Comparison of ENCODE assay signal across 27 mouse cellular contexts in the genomic region with DNA sequence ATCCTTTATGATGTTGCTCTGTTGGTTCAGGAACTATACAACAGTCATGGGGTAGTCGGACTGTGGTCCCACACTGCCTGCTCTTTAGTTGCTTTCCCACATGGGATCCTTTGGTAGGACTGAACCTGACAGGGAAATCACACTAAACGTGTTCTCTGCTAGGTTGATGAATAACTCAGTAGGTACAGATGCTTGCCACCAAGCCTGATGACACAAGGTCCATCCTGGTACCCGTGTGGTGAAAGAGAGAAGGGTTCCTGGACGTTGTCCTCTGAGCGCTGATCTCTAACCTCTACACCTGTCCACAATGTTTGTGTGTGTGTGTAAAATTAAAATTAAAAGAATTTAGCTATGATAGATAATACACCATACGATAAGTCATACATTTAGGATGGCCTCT.
DNase-seq lines count a peak whose midpoint lies in the region; ATAC-seq and TF ChIP-seq lines count a peak whose summit lies in the region.
"Had no signal": no experiment of that assay in that cellular context is flagged by ENCODE, and none has a peak within 500 bp of the region (broad histone marks: within the 10 kb centered on the region; RNA-seq: fewer than 3 reads in every experiment).

No protein-coding gene starts in this region.

- no peak for TF ChIP-seq EP300 in liver, embryonic 14.5 days (IDR thresholded peaks at IDR 0.05; ENCODE audit: low read depth)
- TF ChIP-seq EP300 in liver, postnatal 0 days (IDR thresholded peaks at IDR 0.05; ENCODE audit: low read depth) = no peak

- H3K9ac ChIP-seq in liver, embryonic 14.5 days (replicated peaks) = no peak overlapping the region
- no peak overlapping the region for H3K9ac ChIP-seq in liver, embryonic 12.5 days
- no peak overlapping the region for H3K9ac ChIP-seq in liver, postnatal 0 days (replicated peaks)
- H3K9ac ChIP-seq: embryonic facial prominence, embryonic 13.5 days; forebrain, embryonic 12.5 days; forebrain, embryonic 15.5 days; heart, embryonic 15.5 days; hindbrain, embryonic 13.5 days had no signal

- no peak overlapping the region for H3K4me3 ChIP-seq in liver, embryonic 14.5 days (ENCODE audit: insufficient read depth in 1 of 2, low read depth in 2 of 2, low read length in 2 of 2)
- H3K4me3 ChIP-seq in liver, embryonic 12.5 days = no peak overlapping the region
- no peak overlapping the region for H3K4me3 ChIP-seq in liver, postnatal 0 days (ENCODE audit: low read depth, low read length)
- H3K4me3 ChIP-seq: embryonic facial prominence, embryonic 10.5 days; embryonic facial prominence, embryonic 13.5 days; erythroblast, embryonic 14.5 days; forebrain, embryonic 12.5 days; forebrain, embryonic 15.5 days; heart, embryonic 15.5 days; hindbrain, embryonic 10.5 days; hindbrain, embryonic 13.5 days had no signal

- H3K27me3 ChIP-seq in liver, embryonic 14.5 days (ENCODE audit: control insufficient read depth, insufficient read depth, low read length) = no peaks in the 10 kb centered on the region
- H3K27me3 ChIP-seq in liver, embryonic 12.5 days (replicated peaks) = no peaks in the 10 kb centered on the region
- no peaks in the 10 kb centered on the region for H3K27me3 ChIP-seq in liver, postnatal 0 days (ENCODE audit: insufficient read depth, low read length)
- H3K27me3 ChIP-seq: embryonic facial prominence, embryonic 13.5 days; heart, embryonic 15.5 days had no signal

- H3K4me2 ChIP-seq in liver, embryonic 14.5 days (ENCODE audit: low read depth) = no peak overlapping the region
- H3K4me2 ChIP-seq in liver, embryonic 12.5 days = no peak overlapping the region
- no peak overlapping the region for H3K4me2 ChIP-seq in liver, postnatal 0 days (ENCODE audit: low read depth, low read length)
- H3K4me2 ChIP-seq: embryonic facial prominence, embryonic 13.5 days; forebrain, embryonic 12.5 days; forebrain, embryonic 15.5 days; heart, embryonic 11.5 days; heart, embryonic 15.5 days; hindbrain, embryonic 13.5 days had no signal

- WGBS in liver, embryonic 14.5 days (ENCODE audit: insufficient replicate concordance) = 65% methylated on average over 6 of the region's 6 CpGs
- 76% methylated on average over 6 of the region's 6 CpGs for WGBS in liver, embryonic 12.5 days (ENCODE audit: insufficient replicate concordance)
- WGBS in liver, postnatal 0 days (ENCODE audit: insufficient replicate concordance) = 71% methylated on average over 6 of the region's 6 CpGs

- no peaks in the 10 kb centered on the region for H3K4me1 ChIP-seq in liver, embryonic 14.5 days (replicated peaks; ENCODE audit: control insufficient read depth in 2 of 2, insufficient read depth in 2 of 2, low read length in 1 of 2)
- no peaks in the 10 kb centered on the region for H3K4me1 ChIP-seq in liver, embryonic 12.5 days
- peaks cover 2% of the 10 kb centered on the region; the same call in 1 of the 2 replicates for H3K4me1 ChIP-seq in liver, postnatal 0 days (ENCODE audit: insufficient read depth)
- H3K4me1 ChIP-seq: forebrain, embryonic 15.5 days had no signal

- intact Hi-C loops in gastrocnemius, postnatal 14 days (cut with DNase I; ENCODE audit: low total_unique reads) = no loop called here

- 0 out of 2 replicates have a peak, but pooled peaks have one; percentile 28 for ATAC-seq in liver, embryonic 14.5 days (ENCODE audit: insufficient read depth)
- ATAC-seq in liver, embryonic 12.5 days = no peak
- peak; percentile 91 for ATAC-seq in liver, postnatal 0 days
- ATAC-seq: CD4-positive, CD25-positive, alpha-beta regulatory T cell, adult 4 months; forebrain, embryonic 15.5 days; hindbrain, embryonic 16.5 days had no signal

- no peaks in the 10 kb centered on the region for H3K36me3 ChIP-seq in liver, embryonic 14.5 days (replicated peaks; ENCODE audit: control insufficient read depth, insufficient read depth, low read depth)
- no peaks in the 10 kb centered on the region for H3K36me3 ChIP-seq in liver, embryonic 12.5 days
- H3K36me3 ChIP-seq in liver, postnatal 0 days (replicated peaks; ENCODE audit: insufficient read depth, low read length) = no peaks in the 10 kb centered on the region
- H3K36me3 ChIP-seq: embryonic facial prominence, embryonic 10.5 days; embryonic facial prominence, embryonic 13.5 days; forebrain, embryonic 12.5 days; forebrain, embryonic 15.5 days; heart, embryonic 15.5 days; hindbrain, embryonic 10.5 days; hindbrain, embryonic 13.5 days had no signal

- H3K9me3 ChIP-seq in liver, embryonic 14.5 days (ENCODE audit: control insufficient read depth, low read length) = no peaks in the 10 kb centered on the region
- no peaks in the 10 kb centered on the region for H3K9me3 ChIP-seq in liver, embryonic 12.5 days (replicated peaks)
- no peaks in the 10 kb centered on the region for H3K9me3 ChIP-seq in liver, postnatal 0 days (ENCODE audit: low read length)
- H3K9me3 ChIP-seq: embryonic facial prominence, embryonic 10.5 days; embryonic facial prominence, embryonic 13.5 days; forebrain, embryonic 12.5 days; forebrain, embryonic 15.5 days; heart, embryonic 15.5 days; hindbrain, embryonic 10.5 days; hindbrain, embryonic 13.5 days had no signal

- H3K27ac ChIP-seq in liver, embryonic 14.5 days = no peak overlapping the region
- H3K27ac ChIP-seq in liver, embryonic 12.5 days = no peak overlapping the region
- H3K27ac ChIP-seq in liver, postnatal 0 days (ENCODE audit: low read depth) = peak overlapping the region; percentile 50
- H3K27ac ChIP-seq: embryonic facial prominence, embryonic 10.5 days; embryonic facial prominence, embryonic 13.5 days; forebrain, embryonic 12.5 days; forebrain, embryonic 15.5 days; heart, embryonic 15.5 days; hindbrain, embryonic 10.5 days; hindbrain, embryonic 13.5 days had no signal

- no peak for TF ChIP-seq CTCF in liver, embryonic 14.5 days (IDR thresholded peaks at IDR 0.05; ENCODE audit: low read depth)
- no peak for TF ChIP-seq CTCF in liver, postnatal 0 days (IDR thresholded peaks at IDR 0.05; ENCODE audit: low read depth)

- peak; percentile 10 for DNase-seq in kidney, adult 9 months
- no peak for DNase-seq in kidney, postnatal 10 days
- no peak for DNase-seq in liver, embryonic 14.5 days (ENCODE audit: low read depth in 3 of 3, low spot score in 3 of 3)
- DNase-seq in liver, postnatal 0 days = peak; percentile 24
- DNase-seq in gastrocnemius, postnatal 14 days = no peak
- DNase-seq: adrenal gland, adult 8-10 months; adrenal gland, postnatal 25 days; cerebellum, adult 11-12 months; cerebellum, adult 8-10 months; cerebellum, postnatal 10 days; cerebellum, postnatal 36 days; embryo, embryonic 11 days; gastrocnemius, postnatal 36 days; heart, postnatal 10 days; heart, postnatal 36 days had no signal

Comparison
In these comparisons a context has a peak if more than half of its experiments do, and no peak if none do; other contexts are left out.
1. DNase-seq: peak in kidney, adult 9 months (single experiment) and liver, postnatal 0 days (single experiment); none in kidney, postnatal 10 days (single experiment), liver, embryonic 14.5 days (0 of 3) and gastrocnemius, postnatal 14 days (single experiment).